10 mouse cellular contexts compared by ENCODE assay signal in genomic region chr13:90896098-90896497, GRCm38 (mm10). TPM values are rescaled to one million over a fixed set of nuclear protein-coding genes. Genes with fewer than 3 reads are reported as not detected.
DNase-seq lines count a peak whose midpoint lies in the region; ATAC-seq and TF ChIP-seq lines count a peak whose summit lies in the region.
"Had no signal": no experiment of that assay in that cellular context is flagged by ENCODE, and none has a peak within 500 bp of the region (broad histone marks: within the 10 kb centered on the region; RNA-seq: fewer than 3 reads in every experiment).

No protein-coding gene starts in this region.

- H3K4me2 ChIP-seq in hindbrain, postnatal 0 days (ENCODE audit: low read depth, low read length) = no peak overlapping the region
- no peak overlapping the region for H3K4me2 ChIP-seq in hindbrain, embryonic 13.5 days

- 13% methylated on average over 2 of the region's 2 CpGs for WGBS in hindbrain, postnatal 0 days
- 41% methylated on average over 2 of the region's 2 CpGs for WGBS in hindbrain, embryonic 13.5 days

- no peaks in the 10 kb centered on the region for H3K4me1 ChIP-seq in hindbrain, postnatal 0 days (ENCODE audit: insufficient read depth, low read length)
- H3K4me1 ChIP-seq in hindbrain, embryonic 13.5 days (replicated peaks) = no peaks in the 10 kb centered on the region; the same call in 1 of the 2 replicates

- H3K27ac ChIP-seq in hindbrain, postnatal 0 days = no peak overlapping the region
- no peak overlapping the region for H3K27ac ChIP-seq in hindbrain, embryonic 13.5 days

- H3K4me3 ChIP-seq in hindbrain, postnatal 0 days (ENCODE audit: low read length) = no peak overlapping the region
- no peak overlapping the region for H3K4me3 ChIP-seq in hindbrain, embryonic 13.5 days

- no peak for TF ChIP-seq CTCF in hindbrain, postnatal 0 days (IDR thresholded peaks at IDR 0.05; ENCODE audit: low read depth)

- no peak overlapping the region for H3K9ac ChIP-seq in hindbrain, postnatal 0 days (replicated peaks; ENCODE audit: low read length)
- H3K9ac ChIP-seq in hindbrain, embryonic 13.5 days = no peak overlapping the region

- DNase-seq in hindbrain, postnatal 0 days (ENCODE audit: low spot score) = peak; percentile 75
- peak; percentile 9 for DNase-seq in cerebellum, adult 8-10 months
- DNase-seq in gastrocnemius, postnatal 25 days = peak; percentile 53
- peak; percentile 70 to 79 for DNase-seq in right cerebral cortex, postnatal 10 days (ENCODE audit: low spot score in 2 of 2)
- no peak for DNase-seq in lung, adult 18-20 months
- DNase-seq: kidney, adult 11 months; liver had no signal

- H3K36me3 ChIP-seq in hindbrain, postnatal 0 days (ENCODE audit: insufficient read depth, low read length) = no peaks in the 10 kb centered on the region
- H3K36me3 ChIP-seq in hindbrain, embryonic 13.5 days = no peaks in the 10 kb centered on the region

- no peaks in the 10 kb centered on the region for H3K27me3 ChIP-seq in hindbrain, postnatal 0 days (ENCODE audit: insufficient read depth, low read length)
- H3K27me3 ChIP-seq in hindbrain, embryonic 13.5 days = no peaks in the 10 kb centered on the region

- ATAC-seq in hindbrain, postnatal 0 days = peak; percentile 59; the same call in 1 of the 2 replicates
- ATAC-seq in hindbrain, embryonic 13.5 days (ENCODE audit: low FRiP score) = no peak
- ATAC-seq in erythroid progenitor cell, adult 5-6 weeks (replicated peaks; ENCODE audit: low FRiP score, poor library complexity, severe bottlenecking) = no peak

- no peaks in the 10 kb centered on the region for H3K9me3 ChIP-seq in hindbrain, postnatal 0 days (ENCODE audit: low read length)
- H3K9me3 ChIP-seq in hindbrain, embryonic 13.5 days = no peaks in the 10 kb centered on the region

RNA-seq across cellular contexts. Expression of gene Atp6ap1l, which starts 9.1 kb away (rescaled TPM):
- 0.21 TPM in 1 of 2 replicates, not detected in the other for total RNA-seq in hindbrain, postnatal 0 days (2014; rRNA removed)
- 0.86 and 0.87 TPM in 2 replicates for polyA plus RNA-seq in hindbrain, postnatal 0 days (2015; fragmentation: Nextera tagmentation; extraction: Ambion mirVana)
- 0.88 and 0.93 TPM in 2 replicates for polyA plus RNA-seq in hindbrain, embryonic 13.5 days (2015; fragmentation: Nextera tagmentation; extraction: Ambion mirVana)
- not detected for total RNA-seq in gastrocnemius, postnatal 25 days (2021)
- total RNA-seq in erythroid progenitor cell, adult 5-6 weeks (2015; ENCODE audit: low replicate concordance) = not detected in 2 replicates
- not detected in 2 replicates for total RNA-seq in erythroid progenitor cell, adult 5-6 weeks (2017; ENCODE audit: low replicate concordance)
- total RNA-seq: gastrocnemius, postnatal 4 days had no signal

RNA-seq across cellular contexts. Expression of gene Rps23, which starts 26.7 kb away (rescaled TPM):
- total RNA-seq in hindbrain, postnatal 0 days (2014; rRNA removed) = 133 and 170 TPM in 2 replicates
- 146 and 154 TPM in 2 replicates for polyA plus RNA-seq in hindbrain, postnatal 0 days (2015; fragmentation: Nextera tagmentation; extraction: Ambion mirVana)
- 142 and 150 TPM in 2 replicates for polyA plus RNA-seq in hindbrain, embryonic 13.5 days (2015; fragmentation: Nextera tagmentation; extraction: Ambion mirVana)
- total RNA-seq in gastrocnemius, postnatal 25 days (2021) = 100 to 1,000 TPM; 179 to 187 TPM
- total RNA-seq in erythroid progenitor cell, adult 5-6 weeks (2015; ENCODE audit: low replicate concordance) = 434 and 459 TPM in 2 replicates
- 508 and 714 TPM in 2 replicates for total RNA-seq in erythroid progenitor cell, adult 5-6 weeks (2017; ENCODE audit: low replicate concordance)

Comparison
In these comparisons a context has a peak if more than half of its experiments do, and no peak if none do; other contexts are left out.
1. DNase-seq: peak in hindbrain, postnatal 0 days (single experiment), cerebellum, adult 8-10 months (single experiment), gastrocnemius, postnatal 25 days (single experiment) and right cerebral cortex, postnatal 10 days (2 of 2); none in lung, adult 18-20 months (0 of 2).